Mouse (Mus musculus) E14TG2a.4 (cell line): ENCODE measurements around the gene Oas1f.

Experiments used
- CTCF ChIP-seq: conservative IDR thresholded peaks from 2 replicates; pipeline ENCODE4 v1.5.1; 2014; ENCODE audit warnings: low read length
- POU5F1 ChIP-seq: IDR thresholded peaks from 2 replicates; pipeline ENCODE4 v1.6.1; 2014; ENCODE audit warnings: low read length, borderline replicate concordance

DNA sequence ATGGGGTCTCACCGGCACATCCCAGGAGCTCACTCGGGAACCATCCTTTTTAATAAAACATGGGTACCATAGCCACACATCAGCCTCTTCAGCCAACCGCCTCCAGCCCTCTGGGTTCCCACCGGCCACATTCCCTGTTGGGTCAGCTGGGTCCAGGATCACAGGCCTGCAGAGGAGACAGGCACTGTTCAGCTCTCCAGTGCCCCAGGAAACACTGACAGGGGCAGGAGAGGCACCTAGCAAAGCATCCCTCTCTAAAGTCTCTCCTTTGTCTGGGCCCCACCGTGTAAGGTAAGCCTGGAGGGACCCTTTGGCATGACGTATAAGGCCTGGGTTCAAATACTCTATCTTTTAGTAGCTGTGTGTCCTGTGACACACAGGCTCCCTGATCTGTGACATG is 51.1 kb downstream of the Oas1f start:
- TF ChIP-seq CTCF (no peak), POU5F1 (no peak)
